Mouse (Mus musculus) CD4-positive helper T cell, adult 2 months (primary cell): ENCODE results near the gene Gng2.
A peak's percentile ranks its signal among the peaks of the same experiment; 100 is the strongest.

Source experiments
- DNase-seq: peaks from one replicate; pipeline ENCODE4 v3.0.0-alpha.2; 2012; ENCODE audit warnings: low read depth, missing footprints, low spot score

Gene Gng2

DNA sequence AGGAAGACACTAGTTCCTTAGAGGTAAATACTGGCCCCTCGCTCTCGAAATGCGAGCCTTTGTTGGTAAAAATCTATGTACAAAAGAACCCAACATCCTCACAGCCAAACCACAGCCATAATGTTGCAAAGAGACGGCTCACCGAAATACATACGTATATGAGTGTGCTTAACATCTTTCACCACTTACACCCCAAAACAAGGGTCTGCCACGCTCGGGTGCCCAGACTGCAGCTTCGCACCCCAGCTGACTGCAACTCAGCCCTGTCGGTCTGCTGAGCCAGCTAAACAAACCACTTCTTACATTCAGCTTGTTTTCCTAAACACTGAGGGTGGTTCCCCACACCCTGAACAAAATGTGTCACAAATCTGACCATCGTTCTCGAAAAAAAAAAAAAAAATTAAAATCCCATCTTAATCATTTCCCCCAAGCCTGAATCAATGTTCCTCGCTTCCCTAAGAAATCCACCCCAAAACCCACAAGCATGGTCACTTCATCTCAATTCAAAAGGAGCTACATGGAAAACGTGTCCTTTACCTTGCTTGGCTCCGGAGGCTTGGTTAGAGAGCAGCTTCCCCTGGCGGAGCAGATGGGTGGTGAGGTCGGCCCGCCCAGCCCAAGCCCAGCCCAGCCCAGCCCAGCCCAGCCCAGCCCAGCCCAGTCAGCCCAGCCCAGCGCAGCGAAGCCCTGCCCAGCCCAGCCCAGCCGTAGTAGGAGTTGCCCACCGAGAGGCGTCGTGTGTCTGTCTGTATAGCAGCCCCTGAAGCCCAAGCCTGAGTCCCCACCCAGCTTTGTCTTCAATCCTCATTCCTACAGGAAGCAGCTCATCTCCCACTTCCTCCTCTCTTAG, 781 bp downstream of the Gng2 start:
- peak; percentile 80 for DNase-seq

DNA sequence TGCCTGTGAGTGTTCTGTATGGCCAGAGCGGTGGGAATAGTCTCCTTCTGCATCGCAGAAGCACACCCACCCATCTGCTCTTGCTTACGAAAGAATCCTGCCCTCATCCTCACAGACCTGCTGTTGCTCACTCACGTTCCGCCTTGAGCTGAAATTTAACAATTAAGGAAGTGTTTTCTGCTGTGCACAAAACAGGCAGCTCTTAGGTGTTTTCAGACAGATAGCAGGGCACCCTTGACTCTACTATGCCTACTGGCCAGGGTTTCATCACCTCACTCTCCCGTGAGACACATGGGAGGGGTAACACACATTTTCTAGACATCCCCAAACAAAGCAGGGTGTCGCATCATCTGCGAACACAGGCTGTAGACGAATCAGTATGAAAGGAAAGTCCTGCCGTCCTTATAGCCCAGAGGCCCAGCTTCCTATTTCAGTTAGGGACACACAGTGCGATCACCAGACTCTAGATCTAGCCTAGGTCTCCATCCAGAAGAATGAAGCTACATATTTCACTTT, 2.4 kb downstream of the Gng2 start:
- DNase-seq: peak; percentile 30

DNA sequence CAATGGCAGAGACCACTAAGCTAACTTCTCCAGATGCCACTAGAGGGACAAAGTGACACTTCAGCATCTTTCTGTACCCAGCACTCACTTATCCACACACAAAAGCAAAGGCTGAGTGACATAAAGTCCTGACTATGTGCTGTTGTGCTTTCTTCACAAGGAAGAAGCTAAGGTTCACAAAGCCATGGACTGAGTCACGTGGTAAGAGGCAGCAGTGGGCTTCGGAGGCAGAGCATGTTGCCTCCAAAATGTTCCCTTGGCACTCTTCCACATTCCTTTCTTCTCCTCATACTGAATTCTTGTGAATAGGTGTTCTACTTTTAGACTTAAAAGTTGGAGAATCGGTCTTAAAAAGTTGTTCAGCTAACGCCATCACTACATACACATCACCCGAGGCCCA, 3.0 kb downstream of the Gng2 start:
- DNase-seq: no peak

DNA sequence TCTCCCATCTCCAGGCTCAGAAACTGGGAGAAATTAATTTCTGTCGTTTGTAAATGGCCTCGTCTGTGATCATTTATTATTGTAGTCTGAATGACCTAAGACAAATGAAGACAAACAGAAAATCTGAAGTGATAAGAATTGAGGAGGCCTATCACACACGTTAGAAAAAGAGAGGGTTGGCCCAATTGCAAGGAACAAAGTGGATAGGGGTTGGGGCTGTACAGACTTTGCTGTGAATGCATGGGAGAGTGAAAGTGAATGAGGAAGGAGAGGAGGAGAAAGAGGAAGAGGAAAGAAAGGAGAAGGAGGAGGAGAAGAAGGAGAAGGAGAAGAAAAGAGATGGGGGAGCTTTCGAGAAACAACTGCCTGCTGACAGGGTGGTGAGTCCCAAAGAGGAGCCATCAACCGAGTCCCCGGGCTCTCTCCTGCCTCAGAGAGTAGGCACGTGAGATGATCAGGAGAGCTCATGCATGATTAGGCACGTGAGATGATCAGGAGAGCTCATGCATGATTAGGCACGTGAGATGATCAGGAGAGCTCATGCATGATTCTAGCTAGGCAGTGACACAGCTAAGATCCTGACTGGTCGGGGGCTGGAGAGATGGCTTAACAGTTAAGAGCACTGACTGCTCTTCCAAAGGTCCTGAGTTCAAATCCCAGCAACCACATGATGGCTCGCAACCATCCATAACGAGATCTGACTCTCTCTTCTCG, 5.0 kb downstream of the Gng2 start:
- DNase-seq: no peak

DNA sequence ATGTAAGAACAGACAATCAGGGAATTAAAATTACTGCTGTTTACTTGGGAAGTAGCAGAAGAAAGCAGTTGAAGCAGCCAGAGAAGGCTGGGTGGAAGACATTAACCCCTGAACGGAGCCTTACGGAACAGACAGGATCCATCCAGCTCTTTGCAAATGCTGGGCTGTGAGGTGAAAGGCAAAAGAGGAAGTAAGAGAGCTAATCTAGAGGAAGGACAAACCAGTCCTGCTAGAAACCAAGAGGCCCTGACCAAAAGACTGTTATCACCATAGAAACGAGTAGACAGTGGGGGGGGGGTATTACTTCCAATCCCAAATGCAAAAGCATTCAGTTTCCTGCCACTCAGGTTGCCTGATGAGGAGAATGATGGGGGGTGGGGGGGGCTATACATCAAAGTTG, 6.6 kb downstream of the Gng2 start:
- no peak for DNase-seq

DNA sequence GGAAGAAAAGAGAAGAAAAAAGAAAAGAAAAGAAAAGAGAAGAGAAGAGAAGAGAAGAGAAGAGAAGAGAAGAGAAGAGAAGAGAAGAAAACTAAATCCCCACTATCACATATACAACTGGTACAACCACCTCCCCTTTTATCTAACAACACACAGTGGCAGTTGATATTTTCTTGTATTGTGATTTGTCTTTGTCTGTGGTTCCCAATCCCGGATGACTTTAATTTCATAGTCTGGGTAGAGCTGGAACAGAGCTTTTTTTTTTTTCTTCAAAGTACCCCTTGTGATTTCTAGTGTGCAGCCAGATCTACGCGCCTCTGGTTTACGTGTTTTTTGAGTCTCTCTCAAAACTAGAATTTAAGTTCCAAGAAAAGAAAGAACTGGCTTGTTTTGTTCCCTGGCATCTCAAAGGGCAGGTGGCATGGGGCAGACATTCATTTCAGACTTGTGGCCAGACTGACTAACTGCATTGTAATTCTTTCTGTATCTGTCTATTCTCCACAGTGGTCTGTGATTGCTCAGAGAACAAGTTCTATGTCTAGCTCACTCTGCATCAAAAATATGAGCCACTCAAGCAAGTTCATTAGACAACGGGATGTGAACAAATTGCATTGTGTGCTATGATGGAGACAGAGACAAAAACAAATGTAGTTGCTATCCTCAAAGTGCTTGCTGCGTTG, 7.2 kb downstream of the Gng2 start:
- no peak for DNase-seq

DNA sequence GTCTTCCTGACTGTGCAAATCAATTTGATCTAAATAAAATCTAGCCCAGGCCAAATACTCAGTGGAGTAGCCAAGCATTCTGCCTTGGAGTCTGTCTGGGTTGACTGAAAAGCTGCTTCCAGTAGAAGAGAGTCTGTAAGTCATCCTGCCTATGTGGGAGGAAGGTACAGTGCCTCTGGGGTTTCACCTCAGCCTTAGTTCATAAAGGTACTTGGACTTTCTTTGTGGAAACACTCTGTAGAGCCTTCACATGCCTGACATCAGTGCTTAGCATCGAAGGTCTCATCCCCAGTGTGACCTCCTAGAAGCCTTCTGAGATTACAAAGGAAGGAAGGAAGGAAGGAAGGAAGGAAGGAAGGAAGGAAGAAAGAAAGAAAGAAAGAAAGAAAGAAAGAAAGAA, 7.9 kb downstream of the Gng2 start:
- peak; percentile 35 for DNase-seq

DNA sequence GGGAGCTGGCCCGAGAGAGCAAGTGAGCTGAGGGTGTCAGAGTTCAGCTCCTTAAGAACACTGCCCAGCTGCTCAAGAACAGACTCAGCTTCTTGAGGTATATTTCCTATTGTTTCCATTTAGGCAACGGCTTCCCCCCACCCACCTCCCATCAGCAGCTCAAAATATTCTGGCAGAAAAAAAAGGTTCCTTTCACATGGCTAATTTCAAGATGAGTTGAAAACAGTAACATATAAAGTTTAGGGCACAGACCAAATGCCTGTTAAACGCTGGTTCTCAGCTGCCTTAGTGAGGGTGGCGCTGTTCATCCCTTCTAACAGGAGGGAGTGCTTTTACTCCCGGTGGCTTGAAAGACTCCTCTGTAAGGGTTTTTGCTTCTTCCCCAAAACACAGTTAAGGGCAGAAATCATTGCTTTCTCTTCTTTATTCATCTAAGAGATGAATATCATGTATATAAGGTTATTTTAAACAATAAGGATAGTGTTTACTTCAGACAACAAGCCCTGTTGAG, 8.4 kb downstream of the Gng2 start:
- peak; percentile 46 for DNase-seq

DNA sequence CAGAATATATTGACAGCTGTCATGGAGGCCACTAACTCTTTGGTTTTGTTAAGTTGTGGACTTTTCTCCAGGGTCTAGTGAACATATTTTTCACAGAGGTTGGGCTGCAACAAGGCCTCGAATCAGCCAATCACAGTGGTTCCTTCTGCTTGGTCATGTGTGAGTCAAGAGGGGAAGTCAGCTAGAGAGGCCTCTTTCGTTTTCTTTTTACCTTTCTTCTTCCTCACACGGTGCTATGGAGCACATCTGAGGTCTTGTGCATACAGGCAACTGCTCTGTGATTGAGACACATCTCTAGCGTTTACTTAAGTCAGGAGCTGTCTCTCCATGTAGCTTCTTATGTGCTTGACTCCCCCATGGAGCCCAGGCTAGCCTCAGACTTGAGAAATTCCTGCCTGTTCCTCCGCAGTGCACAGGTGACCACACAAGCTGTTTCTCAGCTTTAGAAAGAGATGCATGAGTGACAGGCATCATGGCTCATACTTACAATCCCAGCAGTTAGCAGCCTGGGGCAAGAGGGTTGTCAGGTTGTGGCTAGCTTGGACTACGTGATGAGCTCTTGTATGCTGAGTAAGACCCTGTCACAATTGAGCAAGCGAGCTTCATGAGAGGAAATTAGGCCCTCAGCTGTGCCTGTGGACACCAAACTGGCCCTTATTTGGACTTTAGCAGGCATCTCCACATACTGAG, 9.0 kb downstream of the Gng2 start:
- peak; percentile 72 for DNase-seq

DNA sequence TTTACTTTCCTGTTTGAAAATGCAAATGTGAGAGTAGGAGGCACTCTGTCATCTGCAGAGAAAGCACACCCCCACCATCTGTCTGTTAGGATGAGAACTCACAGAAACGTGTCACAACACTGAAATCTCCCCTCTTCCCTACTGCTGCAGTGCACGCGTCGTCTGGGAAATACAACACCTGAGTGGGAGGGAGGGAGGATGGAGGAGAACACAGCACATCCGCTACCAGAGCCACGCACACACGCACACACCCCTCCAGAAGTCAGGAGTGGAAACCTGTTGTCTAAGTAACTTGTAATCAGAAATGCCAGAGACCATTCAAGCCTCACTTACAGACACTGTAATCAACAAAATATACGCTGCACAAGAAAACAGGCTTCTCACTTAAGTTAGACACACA, 9.9 kb downstream of the Gng2 start:
- DNase-seq: peak; percentile 45

DNA sequence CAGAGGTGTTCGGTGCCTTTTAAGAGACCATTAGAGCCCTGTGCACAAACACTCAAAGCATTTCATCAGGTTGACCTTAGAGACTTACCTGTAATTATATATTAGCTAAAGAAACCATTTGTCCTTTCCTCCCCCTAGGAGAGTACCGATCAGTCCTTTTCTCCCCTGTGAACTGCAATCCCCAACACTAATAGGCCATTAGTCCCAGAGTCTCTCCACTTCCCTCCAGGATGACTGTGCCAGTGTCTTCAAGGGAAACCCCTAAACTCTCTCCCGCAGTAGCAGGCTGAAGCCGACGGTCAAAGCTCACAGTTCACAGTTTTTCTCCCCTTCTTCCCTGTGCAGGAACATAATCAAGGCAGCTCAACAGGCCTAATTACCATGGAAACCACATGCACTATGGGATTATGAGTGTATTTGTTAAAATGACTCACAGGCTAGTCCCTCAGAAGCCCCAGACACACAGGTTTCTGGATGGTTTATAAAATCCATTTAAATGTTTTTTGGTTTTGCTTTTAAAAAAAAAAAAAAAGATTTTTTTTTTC, 13.4 kb downstream of the Gng2 start:
- no peak for DNase-seq

DNA sequence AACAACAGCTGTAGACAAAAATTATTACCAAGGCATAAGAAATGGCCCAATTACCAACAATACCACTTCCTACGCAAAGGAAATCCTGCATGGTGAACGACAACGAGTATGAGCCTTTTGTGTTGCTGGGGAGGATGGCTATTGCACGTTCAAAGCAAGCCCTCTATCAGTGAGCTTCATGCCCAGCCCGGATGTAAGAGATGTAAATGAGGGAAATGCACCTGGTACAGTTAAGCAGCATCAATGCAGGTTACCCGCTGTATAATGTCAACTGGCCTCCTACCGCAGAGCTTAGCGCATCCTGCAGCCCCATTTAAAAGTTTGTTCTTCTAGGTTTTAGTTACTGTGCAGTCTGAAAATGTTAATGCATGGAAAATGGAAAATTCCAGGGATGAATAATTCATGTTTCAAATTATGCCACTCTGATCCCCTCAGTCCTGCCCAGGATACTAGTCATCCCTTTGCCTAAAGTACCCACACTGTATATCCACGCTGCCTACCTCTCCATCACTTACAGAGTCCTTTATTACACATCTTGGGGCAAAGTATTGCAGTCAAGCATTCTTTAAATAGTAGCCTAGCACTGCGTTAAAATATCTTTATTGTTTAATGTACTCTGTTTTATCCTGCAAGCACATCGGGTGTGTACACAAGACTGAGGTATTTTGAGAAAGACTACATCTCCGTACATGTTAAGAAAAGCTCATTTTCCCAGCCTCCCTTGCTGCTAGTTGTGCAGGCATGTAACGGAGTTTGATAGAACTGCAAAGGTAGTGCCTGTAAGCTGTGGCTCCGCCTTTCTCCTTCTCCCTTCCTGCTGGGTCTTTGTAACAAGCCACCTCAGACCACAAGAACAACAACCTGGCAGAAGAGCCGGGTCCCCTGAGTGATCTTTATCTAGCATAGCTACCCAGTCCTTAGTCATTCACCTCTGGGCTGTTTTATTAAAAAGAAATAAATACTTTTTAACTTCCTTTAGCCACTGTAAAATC, 15.2 kb downstream of the Gng2 start:
- peak; percentile 84 for DNase-seq

DNA sequence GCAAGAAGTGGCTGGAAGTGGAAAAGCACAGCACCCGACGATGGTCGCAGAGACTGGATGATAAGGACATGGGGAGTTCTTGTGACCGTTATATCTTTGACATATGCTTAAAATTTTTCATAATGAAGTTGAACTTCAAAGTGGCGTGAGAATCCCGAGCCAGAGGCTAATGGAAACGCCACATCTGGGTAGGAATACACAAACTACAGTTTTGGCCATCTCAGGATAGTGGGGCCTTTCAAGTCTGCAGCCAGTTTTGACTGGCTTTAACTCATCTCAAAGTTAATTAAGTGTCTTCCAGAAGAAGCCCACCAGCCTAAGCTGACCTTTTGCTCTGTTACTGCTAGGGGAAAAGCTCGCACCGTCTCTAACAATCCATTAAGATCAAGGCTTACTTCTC, 17.6 kb downstream of the Gng2 start:
- DNase-seq: no peak

DNA sequence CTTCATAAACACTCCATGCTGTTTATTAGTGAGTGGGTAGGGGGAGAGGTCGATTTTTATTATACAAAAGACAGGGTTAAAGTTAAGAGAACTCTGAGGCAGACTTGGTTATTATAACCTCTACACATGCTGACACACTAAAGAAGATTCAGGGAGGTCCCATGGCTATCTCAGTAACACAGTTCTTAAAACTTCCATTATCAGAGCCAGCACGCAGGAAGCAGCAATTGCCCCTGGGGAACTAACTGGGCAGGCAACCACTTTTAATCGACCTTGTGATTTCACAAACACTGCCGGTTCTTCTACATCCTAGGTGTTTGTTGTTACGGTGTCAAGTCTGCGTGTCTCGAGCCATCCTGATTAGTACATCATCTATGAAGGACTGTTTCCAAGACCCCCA, 22.4 kb downstream of the Gng2 start:
- DNase-seq: no peak

DNA sequence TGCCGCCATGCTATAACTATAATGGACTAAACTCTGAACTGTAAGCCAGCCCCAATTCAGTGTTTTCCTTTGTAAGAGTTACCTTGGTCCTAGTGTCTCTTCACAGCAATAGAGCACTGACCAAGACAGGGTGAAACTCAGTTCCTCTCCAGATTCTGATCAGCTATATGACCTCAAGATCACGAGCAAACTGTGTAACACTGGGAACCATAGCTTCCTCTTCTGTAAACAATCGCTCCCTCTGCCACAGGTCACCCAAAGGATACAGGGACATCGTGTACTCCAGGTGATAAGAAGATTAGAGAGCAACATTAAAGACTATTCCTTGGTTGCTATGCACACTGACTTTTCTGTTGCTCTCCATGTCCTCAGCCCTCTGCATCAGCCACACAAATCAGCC, 26.6 kb downstream of the Gng2 start:
- DNase-seq: no peak

DNA sequence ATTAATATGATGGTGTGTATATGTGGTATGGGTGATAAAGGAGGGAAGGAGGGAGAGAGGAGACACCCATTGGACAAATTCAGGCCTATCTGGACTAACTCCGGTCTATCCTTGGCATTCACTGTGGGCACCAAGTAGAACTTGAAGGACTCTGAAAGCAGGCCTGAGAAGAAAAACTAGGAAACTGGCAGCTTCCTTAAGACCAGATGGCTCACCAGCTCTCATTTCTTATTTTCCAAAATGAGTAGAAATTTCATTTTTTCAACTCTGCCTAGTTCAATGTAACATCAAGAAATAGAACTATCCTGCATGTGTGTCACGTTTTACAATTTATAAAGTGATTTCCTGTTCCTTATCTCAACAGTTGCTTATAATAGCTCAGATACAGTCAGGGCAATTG, 28.0 kb downstream of the Gng2 start:
- DNase-seq: no peak

DNA sequence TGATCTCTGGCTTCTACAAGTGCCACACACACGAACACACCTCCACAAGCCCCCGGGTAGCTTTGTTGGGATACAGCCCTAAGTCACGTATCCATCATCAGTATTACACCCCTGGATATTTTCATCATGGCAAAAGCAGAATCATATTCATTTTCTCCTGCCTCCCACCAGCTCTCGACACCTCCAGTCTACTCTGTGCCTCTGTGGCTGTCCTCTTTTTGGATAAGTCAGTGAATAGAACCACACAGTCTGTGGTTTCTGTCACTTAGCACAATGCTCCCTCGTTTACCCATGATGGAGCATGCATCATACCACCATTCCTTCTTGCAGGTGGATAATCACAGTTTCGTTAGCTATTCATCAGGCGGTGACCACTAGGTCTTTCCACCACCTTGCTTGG, 31.2 kb downstream of the Gng2 start:
- DNase-seq: no peak

DNA sequence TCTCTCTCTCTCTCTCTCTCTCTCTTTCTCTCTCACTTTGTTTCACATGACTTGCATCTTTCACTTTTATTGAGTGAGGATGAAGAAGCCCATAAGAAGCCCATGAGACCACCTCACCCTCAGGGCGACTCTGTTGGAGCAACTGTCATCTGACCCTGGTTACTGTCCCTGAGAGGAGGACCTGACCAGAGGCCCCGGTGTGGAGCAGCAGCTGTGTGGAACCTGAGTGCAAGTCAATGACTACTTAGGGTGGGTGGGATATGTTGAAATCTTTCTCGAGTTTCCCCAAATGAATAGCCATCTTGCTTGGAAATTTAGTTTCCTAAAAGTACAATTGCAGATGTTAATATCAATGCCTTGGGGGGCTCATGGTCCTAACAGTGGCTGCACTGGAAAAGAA, 34.7 kb downstream of the Gng2 start:
- no peak for DNase-seq

DNA sequence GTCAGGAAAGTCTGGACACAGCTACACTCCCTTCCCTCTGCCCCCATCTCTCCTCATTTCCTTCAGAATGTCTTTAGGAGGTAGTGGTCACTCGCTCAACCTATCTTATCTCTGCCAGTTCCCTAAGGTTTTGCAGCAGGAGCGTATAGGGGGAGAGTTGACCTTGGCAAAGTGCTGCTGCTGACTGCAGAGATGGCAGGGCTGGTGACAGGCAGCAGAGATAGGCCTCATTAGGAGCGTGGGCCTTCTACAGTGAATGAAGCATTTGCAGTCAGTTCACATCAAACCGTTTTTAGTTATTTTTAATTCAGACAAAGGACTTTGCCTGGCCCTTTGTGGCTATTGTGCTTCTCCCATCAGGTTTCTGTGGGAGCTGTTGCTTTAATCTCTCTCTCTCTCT, 35.1 kb downstream of the Gng2 start:
- DNase-seq: no peak

DNA sequence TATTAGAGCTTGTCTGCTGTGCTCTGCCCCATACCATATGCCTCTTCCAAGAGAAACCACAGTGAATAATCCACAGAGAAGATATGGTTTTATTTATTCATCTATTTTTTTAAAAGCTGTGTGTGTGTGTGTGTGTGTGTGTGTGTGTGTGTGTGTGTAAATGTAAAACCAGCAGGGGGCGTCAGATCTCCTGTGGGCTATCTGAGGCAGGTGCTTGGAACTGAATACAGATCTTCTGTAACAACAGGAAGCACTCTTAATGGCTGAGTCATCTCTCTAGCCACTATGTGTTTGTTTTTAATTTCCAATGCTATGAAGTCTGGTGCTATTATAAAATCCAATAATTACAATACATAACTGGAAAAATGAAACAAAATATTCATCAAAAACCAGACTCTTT, 37.4 kb downstream of the Gng2 start:
- peak; percentile 16 for DNase-seq
